Mouse (Mus musculus) stomach, postnatal 0 days (tissue): Measurements from ENCODE around the gene Podn. TPM values are rescaled to one million over a fixed set of nuclear protein-coding genes. Genes with fewer than 3 reads are reported as not detected.

Experiments used
- ATAC-seq: fragments of 200-750 bp; cut with Nextera tagmentation; 2 replicates; pipeline ENCODE4 v1.8.0; 2017; ENCODE audit not compliant: low FRiP score, low TSS enrichment
- DNase-seq: peaks from one replicate; pipeline ENCODE4 v3.0.0-alpha.2; 2016; ENCODE audit warnings: low spot score
- H3K27ac ChIP-seq: fragments of 300-500 bp; sonication (generic); replicated peaks from 2 replicates; pipeline ENCODE4 v1.5.1; 2014; ENCODE audit warnings: mild to moderate bottlenecking, control low read depth
- H3K27me3 ChIP-seq: fragments of 300-500 bp; sonication (generic); 2 replicates; pipeline ENCODE4 v1.6.1; 2014; ENCODE audit warnings: low read length; ENCODE audit not compliant: control insufficient read depth, insufficient read depth
- H3K36me3 ChIP-seq: fragments of 300-500 bp; sonication (generic); 2 replicates; pipeline ENCODE4 v1.6.1; 2014; ENCODE audit warnings: low read length, mixed read lengths; ENCODE audit not compliant: control insufficient read depth, insufficient read depth
- H3K4me1 ChIP-seq: fragments of 300-500 bp; sonication (generic); replicated peaks from 2 replicates; pipeline ENCODE4 v1.6.1; 2014; ENCODE audit warnings: antibody characterized with exemption; ENCODE audit not compliant: control insufficient read depth, insufficient read depth
- H3K4me2 ChIP-seq: fragments of 300-500 bp; sonication (generic); replicated peaks from 2 replicates; pipeline ENCODE4 v1.6.1; 2014; ENCODE audit warnings: low read depth, mild to moderate bottlenecking, control low read depth, moderate library complexity
- H3K4me3 ChIP-seq: fragments of 300-500 bp; sonication (generic); 2 replicates; pipeline ENCODE4 v1.5.1; 2014; ENCODE audit warnings: low read depth, low read length, control low read depth
- H3K9ac ChIP-seq: fragments of 300-500 bp; sonication (generic); 2 replicates; pipeline ENCODE4 v1.6.1; 2014; ENCODE audit warnings: mild to moderate bottlenecking, low read length, control low read depth, mixed read lengths
- H3K9me3 ChIP-seq: fragments of 300-500 bp; sonication (generic); 2 replicates; pipeline ENCODE4 v1.6.1; 2016; ENCODE audit warnings: low read length; ENCODE audit not compliant: control insufficient read depth
- CTCF ChIP-seq: IDR thresholded peaks from 2 replicates; pipeline ENCODE4 v1.5.1; 2016; ENCODE audit warnings: antibody characterized with exemption, low read depth, mild to moderate bottlenecking, moderate library complexity
- EP300 ChIP-seq: optimal IDR thresholded peaks from 2 replicates; pipeline ENCODE3; 2016; ENCODE audit warnings: antibody characterized with exemption
- WGBS: fragments of 180-500 bp; shearing (Covaris S2); extraction: QIAGEN DNeasy Blood & Tissue Kit; methylation state at CpG from one replicate; pipeline ENCODE4 v1.1.7; 2014; 5-methylcytosine and 5-hydroxymethylcytosine counted together
- polyA plus RNA-seq: library from polyadenylated mRNA; unstranded; fragments of >200 nt; fragmentation: Nextera tagmentation; extraction: Ambion mirVana; gene quantifications from 2 replicates; pipeline ENCODE4 v1.2.1, GENCODE M21; 2015

Podn gene
- polyA plus RNA-seq, 1 experiment from 2014 or later: 2.0 TPM

GRCm38 (mm10) chr4:108046136-108046535 lies 50.1 kb downstream of the Podn start:
- DNase-seq (no peak), ATAC-seq (no peak)
- Histone ChIP-seq H3K27me3 (no peaks in the 10 kb centered on the region), H3K9ac (no peak overlapping the region), H3K27ac (no peak overlapping the region), H3K4me1 (no peaks in the 10 kb centered on the region), H3K4me3 (no peak overlapping the region), H3K36me3 (0 out of 2 replicates have a peak, but pooled peaks cover 6% of the 10 kb centered on the region), H3K9me3 (no peaks in the 10 kb centered on the region), H3K4me2 (no peak overlapping the region)
- TF ChIP-seq CTCF (no peak), EP300 (no peak)
- 83% methylated on average over 8 of the region's 8 CpGs for WGBS

- no peak overlapping the region for H3K4me2 ChIP-seq
- no peak overlapping the region for H3K4me3 ChIP-seq
- H3K9ac ChIP-seq: no peak overlapping the region
- ATAC-seq (no peak), DNase-seq (no peak)
- no peaks in the 10 kb centered on the region for H3K27me3 ChIP-seq
- H3K4me1 ChIP-seq: no peaks in the 10 kb centered on the region
- H3K27ac ChIP-seq: no peak overlapping the region
- TF ChIP-seq CTCF: no peak
- no peak for TF ChIP-seq EP300
- whole genome bisulfite sequencing: 68% methylated on average over 19 of the region's 19 CpGs
- 0 out of 2 replicates have a peak, but pooled peaks cover 6% of the 10 kb centered on the region for H3K36me3 ChIP-seq
- no peaks in the 10 kb centered on the region for H3K9me3 ChIP-seq
These were observed 50.8 kb downstream of the Podn start for GRCm38 (mm10) chr4:108045136-108046107.

- no peak overlapping the region for H3K9ac ChIP-seq
- H3K4me2 ChIP-seq: no peak overlapping the region
- no peaks in the 10 kb centered on the region for H3K36me3 ChIP-seq
- no peak overlapping the region for H3K4me3 ChIP-seq
- 76% methylated on average over 8 of the region's 8 CpGs for WGBS
- no peak for TF ChIP-seq EP300
- no peak for TF ChIP-seq CTCF
- H3K27ac ChIP-seq: no peak overlapping the region
- ATAC-seq: no peak
- H3K27me3 ChIP-seq: no peaks in the 10 kb centered on the region
- DNase-seq: no peak
- no peaks in the 10 kb centered on the region for H3K4me1 ChIP-seq
- H3K9me3 ChIP-seq: no peaks in the 10 kb centered on the region
These were observed 59.2 kb downstream of the Podn start for GRCm38 (mm10) chr4:108037027-108037426.

DNA sequence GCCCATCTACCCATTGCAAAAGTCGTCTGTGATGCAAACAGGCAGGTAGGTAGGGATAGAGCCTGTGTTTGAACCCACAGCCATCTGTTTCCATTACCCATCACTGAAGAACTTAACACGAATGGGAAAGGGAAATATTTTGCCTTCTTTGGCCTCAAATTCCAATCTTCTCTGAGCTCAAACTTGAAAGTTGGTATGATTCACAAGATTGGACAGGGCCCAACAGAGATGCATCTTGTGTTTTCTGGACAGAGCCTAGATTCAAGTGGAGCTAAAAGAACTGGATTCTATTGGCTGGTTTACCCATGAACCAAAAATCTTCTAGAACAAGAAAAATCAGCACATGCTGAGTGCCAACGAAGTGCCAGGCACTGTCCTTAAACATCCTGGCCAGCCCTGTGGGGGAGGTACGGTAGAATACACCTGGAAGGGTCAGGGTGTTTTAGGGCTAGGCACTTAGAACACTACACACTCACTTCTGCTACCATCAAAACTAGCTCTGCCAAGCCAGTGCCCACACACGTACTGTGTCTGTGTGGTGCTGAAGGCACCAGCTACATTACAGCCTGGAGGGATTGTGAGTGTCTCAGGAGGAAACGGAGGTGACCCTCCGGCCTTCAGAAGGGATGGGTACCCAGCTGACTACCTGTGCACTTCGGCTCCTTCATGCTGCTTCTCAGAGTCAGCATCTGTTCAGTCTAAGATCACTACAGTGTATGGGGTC lies 63.0 kb downstream of the Podn start:
- Histone ChIP-seq H3K4me3 (no peak overlapping the region), H3K4me2 (no peak overlapping the region), H3K9ac (no peak overlapping the region), H3K36me3 (no peaks in the 10 kb centered on the region), H3K27me3 (peaks cover 9% of the 10 kb centered on the region; the same call in 1 of the 2 replicates), H3K9me3 (no peaks in the 10 kb centered on the region), H3K4me1 (0 out of 2 replicates have a peak, but pooled peaks cover 4% of the 10 kb centered on the region), H3K27ac (0 out of 2 replicates have a peak overlapping the region, but pooled peaks have one; percentile 35)
- TF ChIP-seq EP300: no peak
- no peak for TF ChIP-seq CTCF
- 81% methylated on average over 8 of the region's 8 CpGs for WGBS
- ATAC-seq: no peak
- DNase-seq: no peak

DNA sequence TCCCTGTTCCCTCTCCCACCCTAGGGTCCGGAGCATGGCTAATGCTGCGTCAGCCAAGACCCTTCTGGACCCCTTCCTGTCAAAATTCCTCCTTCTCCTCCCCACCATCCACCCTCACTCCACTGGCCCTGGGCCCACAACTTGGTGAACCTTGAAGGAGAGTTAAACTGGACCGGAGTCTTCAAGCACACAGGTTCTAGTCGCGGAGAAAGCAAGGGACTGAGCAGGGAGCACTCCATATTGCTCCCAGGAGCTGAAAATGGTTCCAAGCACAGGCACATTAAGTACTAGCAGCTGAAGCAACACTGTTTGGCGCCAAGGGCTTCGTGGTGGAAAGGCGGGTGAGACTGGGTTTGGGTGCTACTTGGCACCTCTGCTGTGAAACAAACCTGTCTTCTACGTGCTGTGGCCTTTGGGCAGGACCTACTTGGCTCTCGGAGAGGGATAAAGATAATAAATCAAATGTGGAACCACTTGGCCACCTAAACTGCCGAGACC lies 63.8 kb downstream of the Podn start:
- peak overlapping the region; percentile 61 for H3K9ac ChIP-seq
- H3K4me3 ChIP-seq: peak overlapping the region; percentile 62
- 52% methylated on average over 11 of the region's 11 CpGs for WGBS
- TF ChIP-seq EP300: no peak
- no peak for TF ChIP-seq CTCF
- 0 out of 2 replicates have a peak, but pooled peaks cover 4% of the 10 kb centered on the region for H3K4me1 ChIP-seq
- DNase-seq: no peak
- peaks cover 9% of the 10 kb centered on the region; the same call in 1 of the 2 replicates for H3K27me3 ChIP-seq
- peak overlapping the region; percentile 98 for H3K4me2 ChIP-seq
- ATAC-seq: no peak
- no peaks in the 10 kb centered on the region for H3K9me3 ChIP-seq
- no peaks in the 10 kb centered on the region for H3K36me3 ChIP-seq
- 0 out of 2 replicates have a peak overlapping the region, but pooled peaks have one; percentile 20 for H3K27ac ChIP-seq
